Mouse (Mus musculus) MEL (cell line): ENCODE data around the gene Tanc1. TPM values are rescaled to one million over a fixed set of nuclear protein-coding genes. Genes with fewer than 3 reads are reported as not detected.

Experiments used
- DNase-seq: peaks from one replicate; pipeline ENCODE4 v3.0.0; 2011; ENCODE audit warnings: low read depth, low spot score
- H3K27ac ChIP-seq: 2 replicates; pipeline ENCODE4 v1.5.1; 2012; ENCODE audit warnings: low read depth, mild to moderate bottlenecking, control low read depth, low read length, moderate library complexity; ENCODE audit not compliant: control insufficient read depth
- H3K27me3 ChIP-seq, 2 experiments: fragments of 150-350 bp in 1 of 2; sonication (generic) in 1 of 2; 2 replicates each; pipeline ENCODE4 v1.6.1; 2012; ENCODE audit warnings: low read length in 2 of 2, mild to moderate bottlenecking in 2 of 2, improper control_type of control experiment in 1 of 2, moderate library complexity in 1 of 2; ENCODE audit not compliant: insufficient read depth in 2 of 2, control insufficient read depth in 1 of 2
- H3K36me3 ChIP-seq, 2 experiments: 2 replicates each; pipeline ENCODE4 v1.6.1; 2012 to 2014; ENCODE audit warnings: low read length in 2 of 2, improper control_type of control experiment in 1 of 2, inconsistent platforms in 1 of 2, mild to moderate bottlenecking in 1 of 2; ENCODE audit not compliant: insufficient read depth in 2 of 2, control insufficient read depth in 1 of 2
- H3K4me1 ChIP-seq, 2 experiments: fragments of 150-350 bp in 1 of 2; sonication (generic) in 1 of 2; 2 replicates each; pipeline ENCODE4 v1.6.1; 2012; ENCODE audit warnings: low read length in 2 of 2, improper control_type of control experiment in 1 of 2, mild to moderate bottlenecking in 1 of 2; ENCODE audit not compliant: insufficient read depth in 2 of 2, control insufficient read depth in 1 of 2
- H3K4me3 ChIP-seq, 2 experiments: fragments of 150-350 bp in 1 of 2; sonication (generic) in 1 of 2; 2 replicates each; pipeline ENCODE4 v1.5.1; 2012; ENCODE audit warnings: low read depth in 2 of 2, low read length in 2 of 2, mild to moderate bottlenecking in 2 of 2, moderate library complexity in 2 of 2, control low read depth in 1 of 2, improper control_type of control experiment in 1 of 2; ENCODE audit not compliant: control insufficient read depth in 1 of 2, insufficient read depth in 1 of 2
- H3K79me2 ChIP-seq: 2 replicates; pipeline ENCODE4 v1.6.1; 2012; ENCODE audit warnings: mild to moderate bottlenecking, low read length, moderate library complexity; ENCODE audit not compliant: control insufficient read depth, poor library complexity, insufficient read depth
- H3K9ac ChIP-seq: 2 replicates; pipeline ENCODE4 v1.6.1; 2012; ENCODE audit warnings: low read depth, mild to moderate bottlenecking, control low read depth, low read length, moderate library complexity; ENCODE audit not compliant: control insufficient read depth, poor library complexity, severe bottlenecking
- H3K9me3 ChIP-seq: fragments of 150-350 bp; sonication (generic); replicated peaks from 2 replicates; pipeline ENCODE4 v1.6.1; 2012; ENCODE audit warnings: mild to moderate bottlenecking, low read length, improper control_type of control experiment, moderate library complexity; ENCODE audit not compliant: insufficient read depth
- EP300 ChIP-seq, 2 experiments: IDR thresholded peaks; 2 replicates each; pipeline ENCODE4 v1.6.1; 2011; ENCODE audit warnings: improper control_type of control experiment in 2 of 2, low read length in 2 of 2, low read depth in 1 of 2, mild to moderate bottlenecking in 1 of 2
- ETS1 ChIP-seq: IDR thresholded peaks from 2 replicates; pipeline ENCODE4 v1.6.1; 2012; ENCODE audit warnings: low read depth, mild to moderate bottlenecking, inconsistent platforms, low read length, improper control_type of control experiment, moderate library complexity
- GABPA ChIP-seq: IDR thresholded peaks from 2 replicates; pipeline ENCODE4 v1.6.1; 2012; ENCODE audit warnings: low read depth, mild to moderate bottlenecking, inconsistent platforms, low read length, improper control_type of control experiment, moderate library complexity
- GATA1 ChIP-seq: IDR thresholded peaks from 2 replicates; pipeline ENCODE4 v1.6.1; 2011; ENCODE audit warnings: low read depth, low read length, improper control_type of control experiment
- HCFC1 ChIP-seq: IDR thresholded peaks from 2 replicates; pipeline ENCODE4 v1.6.1; 2012; ENCODE audit warnings: low read depth, mild to moderate bottlenecking, inconsistent platforms, low read length, improper control_type of control experiment, moderate library complexity
- JUND ChIP-seq: IDR thresholded peaks from 2 replicates; pipeline ENCODE4 v1.6.1; 2011; ENCODE audit warnings: low read depth, mild to moderate bottlenecking, improper control_type of control experiment, low read length
- MAFK ChIP-seq: IDR thresholded peaks from 2 replicates; pipeline ENCODE4 v1.6.1; 2011; ENCODE audit warnings: low read depth, mild to moderate bottlenecking, low read length, improper control_type of control experiment, borderline replicate concordance
- MEF2A ChIP-seq: IDR thresholded peaks from 2 replicates; pipeline ENCODE4 v1.6.1; 2014; ENCODE audit warnings: low read depth, mild to moderate bottlenecking, inconsistent platforms, low read length, improper control_type of control experiment; ENCODE audit not compliant: poor library complexity, insufficient replicate concordance, severe bottlenecking; ENCODE audit errors: extremely low read depth
- NELFE ChIP-seq: IDR thresholded peaks from 2 replicates; pipeline ENCODE4 v1.6.1; 2011; ENCODE audit warnings: low read depth, low read length, improper control_type of control experiment
- POLR2AphosphoS5 ChIP-seq: IDR thresholded peaks from 2 replicates; pipeline ENCODE4 v1.6.1; 2012; ENCODE audit warnings: low read depth, borderline replicate concordance, mild to moderate bottlenecking, inconsistent platforms, low read length, moderate library complexity, mixed read lengths
- RAD21 ChIP-seq: IDR thresholded peaks from 2 replicates; pipeline ENCODE4 v1.6.1; 2011; ENCODE audit warnings: mild to moderate bottlenecking, low read depth, low read length, improper control_type of control experiment
- TCF12 ChIP-seq: IDR thresholded peaks from 2 replicates; pipeline ENCODE4 v1.6.1; 2014; ENCODE audit warnings: low read depth, mild to moderate bottlenecking, inconsistent platforms, low read length, improper control_type of control experiment, moderate library complexity
- UBTF ChIP-seq: IDR thresholded peaks from 2 replicates; pipeline ENCODE4 v1.6.1; 2012; ENCODE audit warnings: low read depth, mild to moderate bottlenecking, inconsistent platforms, low read length, improper control_type of control experiment, moderate library complexity, borderline replicate concordance; ENCODE audit not compliant: insufficient read depth
- USF2 ChIP-seq, 2 experiments: IDR thresholded peaks; 2 replicates each; pipeline ENCODE4 v1.6.1; 2011 to 2012; ENCODE audit warnings: improper control_type of control experiment in 2 of 2, low read length in 2 of 2, borderline replicate concordance in 1 of 2, inconsistent platforms in 1 of 2, low read depth in 1 of 2, mild to moderate bottlenecking in 1 of 2; ENCODE audit not compliant: insufficient read depth in 1 of 2
- polyA plus RNA-seq, 2 experiments: library from polyadenylated mRNA; stranded (reverse) in 1 of 2; unstranded in 1 of 2; fragments of >175 nt in 1 of 2; fragments of >200 nt in 1 of 2; gene quantifications; 2 replicates each; pipeline versions ENCODE4 v1.2.1 to v1.2.4; 2012; ENCODE audit warnings: low replicate concordance in 2 of 2, low read depth in 1 of 2; ENCODE audit not compliant: insufficient read length in 2 of 2, insufficient read depth in 1 of 2, missing spikeins in 1 of 2
- total RNA-seq: library from RNA; depleted of rRNA; stranded (reverse); fragments of 300-350 nt; gene quantifications from 2 replicates; pipeline ENCODE4 v1.2.3, GENCODE M21; 2012

The Tanc1 gene
- total and polyA plus RNA-seq, 3 experiments: 0.54 to 0.78 TPM; not detected in 1

DNA sequence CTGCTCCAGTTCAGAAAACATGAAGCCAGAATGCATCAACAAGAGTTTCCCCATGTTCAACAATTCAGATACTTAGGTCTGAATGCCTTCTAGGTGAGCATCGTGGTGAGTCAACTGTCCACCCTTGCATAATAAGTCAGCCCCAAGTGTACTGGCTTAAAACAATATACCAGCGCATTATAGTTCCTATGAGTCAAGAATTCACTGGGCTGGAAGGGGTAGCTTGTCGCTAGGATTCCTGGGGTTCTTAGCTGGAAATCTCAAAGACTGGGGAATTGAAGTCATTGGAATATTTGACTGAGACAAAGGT lies 23.8 kb upstream of the Tanc1 start:
- H3K27me3 ChIP-seq: no peaks in the 10 kb centered on the region
- TF ChIP-seq MEF2A: no peak

DNA sequence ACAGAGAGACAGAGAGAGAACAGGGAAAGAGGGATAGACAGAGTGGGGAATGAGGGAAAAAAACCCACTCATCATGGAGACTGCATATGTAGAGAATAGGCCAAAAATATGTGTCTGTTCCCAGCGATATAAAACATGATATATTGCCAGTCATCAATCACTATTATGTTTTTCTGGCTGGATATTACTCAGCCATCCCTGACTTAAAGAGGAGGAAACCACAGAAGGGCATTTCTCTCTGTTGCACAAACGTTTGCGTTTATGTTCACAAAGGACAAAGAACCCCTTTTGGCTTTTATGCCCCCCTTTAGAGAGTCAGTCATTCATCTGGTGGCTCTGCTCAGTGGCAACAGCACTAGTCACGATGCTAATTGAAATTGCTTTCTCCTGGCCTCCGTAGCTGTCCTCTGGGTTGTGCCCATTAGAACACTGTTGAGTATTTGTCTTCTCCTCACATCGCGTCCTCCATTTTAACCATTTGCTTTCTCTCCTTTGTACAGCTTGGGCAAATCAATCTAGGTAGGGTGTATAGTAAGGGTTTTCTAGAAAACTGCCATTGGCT lies 18.4 kb upstream of the Tanc1 start:
- no peaks in the 10 kb centered on the region for H3K27me3 ChIP-seq
- H3K4me3 ChIP-seq: no peak overlapping the region
- no peaks in the 10 kb centered on the region for H3K36me3 ChIP-seq
- H3K9ac ChIP-seq: no peak overlapping the region
- no peak for TF ChIP-seq GABPA
- no peaks in the 10 kb centered on the region for H3K79me2 ChIP-seq
- no peaks in the 10 kb centered on the region for H3K4me1 ChIP-seq
- H3K9me3 ChIP-seq: no peaks in the 10 kb centered on the region
- no peak overlapping the region for H3K27ac ChIP-seq
- no peak for DNase-seq

More for the DNA sequence above, 23.8 kb upstream of the Tanc1 start:
- DNase-seq: no peak
- Histone ChIP-seq H3K9me3 (no peaks in the 10 kb centered on the region), H3K4me3 (no peak overlapping the region), H3K4me1 (no peaks in the 10 kb centered on the region), H3K36me3 (no peaks in the 10 kb centered on the region), H3K79me2 (no peaks in the 10 kb centered on the region), H3K9ac (no peak overlapping the region), H3K27ac (no peak overlapping the region)

DNA sequence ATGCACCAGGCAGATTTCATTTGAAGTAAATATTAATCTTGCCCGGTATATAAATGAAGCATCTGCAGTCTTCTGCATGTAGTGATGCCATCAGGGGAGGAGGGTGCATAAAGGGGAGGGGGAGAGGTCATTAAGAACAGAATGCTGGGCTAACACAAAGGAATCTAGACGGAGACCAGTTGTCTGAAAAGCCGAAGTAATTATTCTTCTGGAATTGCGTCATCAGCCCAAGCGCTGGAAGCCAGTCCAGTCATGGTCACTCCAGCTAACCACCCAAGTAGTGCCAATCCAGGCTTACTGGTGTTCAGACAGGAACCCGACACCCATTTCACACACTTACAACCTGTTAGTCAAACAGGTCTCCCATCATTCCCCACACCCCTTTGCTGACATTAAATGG lies 17.7 kb upstream of the Tanc1 start:
- no peak for TF ChIP-seq POLR2AphosphoS5
- no peak for TF ChIP-seq EP300 (IDR thresholded peaks at IDR 0.05; ENCODE audit: low read depth in 1 of 2, low read length in 2 of 2)
- no peak for TF ChIP-seq HCFC1
- TF ChIP-seq GATA1: no peak
- TF ChIP-seq UBTF: no peak
- no peak for TF ChIP-seq TCF12
- TF ChIP-seq USF2 (IDR thresholded peaks at IDR 0.05; ENCODE audit: borderline replicate concordance in 1 of 2, insufficient read depth in 1 of 2, low read depth in 1 of 2, low read length in 2 of 2): no peak
- no peak for TF ChIP-seq JUND
- no peak for TF ChIP-seq NELFE
- TF ChIP-seq RAD21: no peak
- TF ChIP-seq MAFK: no peak
- no peak for TF ChIP-seq ETS1
- DNase-seq: no peak
- no peak overlapping the region for H3K4me3 ChIP-seq
- H3K36me3 ChIP-seq: no peaks in the 10 kb centered on the region
- H3K27ac ChIP-seq: no peak overlapping the region
- H3K9me3 ChIP-seq: no peaks in the 10 kb centered on the region
- H3K79me2 ChIP-seq: no peaks in the 10 kb centered on the region
- H3K27me3 ChIP-seq: no peaks in the 10 kb centered on the region
- H3K4me1 ChIP-seq: no peaks in the 10 kb centered on the region
- H3K9ac ChIP-seq: no peak overlapping the region
